Mouse (Mus musculus): Measurements from ENCODE around the gene Ikbkg. TPM values are rescaled to one million over a fixed set of nuclear protein-coding genes. Genes with fewer than 3 reads are reported as not detected.
"Not testable (repeated sequence)": the region's sequence is repeated elsewhere in the genome, so short reads cannot be mapped to it uniquely, and the experiment has no call there.

Gene Ikbkg
- total RNA-seq (2022), result 10 to 100 TPM; 47.2 to 59.1 (median 51.5) TPM

DNA sequence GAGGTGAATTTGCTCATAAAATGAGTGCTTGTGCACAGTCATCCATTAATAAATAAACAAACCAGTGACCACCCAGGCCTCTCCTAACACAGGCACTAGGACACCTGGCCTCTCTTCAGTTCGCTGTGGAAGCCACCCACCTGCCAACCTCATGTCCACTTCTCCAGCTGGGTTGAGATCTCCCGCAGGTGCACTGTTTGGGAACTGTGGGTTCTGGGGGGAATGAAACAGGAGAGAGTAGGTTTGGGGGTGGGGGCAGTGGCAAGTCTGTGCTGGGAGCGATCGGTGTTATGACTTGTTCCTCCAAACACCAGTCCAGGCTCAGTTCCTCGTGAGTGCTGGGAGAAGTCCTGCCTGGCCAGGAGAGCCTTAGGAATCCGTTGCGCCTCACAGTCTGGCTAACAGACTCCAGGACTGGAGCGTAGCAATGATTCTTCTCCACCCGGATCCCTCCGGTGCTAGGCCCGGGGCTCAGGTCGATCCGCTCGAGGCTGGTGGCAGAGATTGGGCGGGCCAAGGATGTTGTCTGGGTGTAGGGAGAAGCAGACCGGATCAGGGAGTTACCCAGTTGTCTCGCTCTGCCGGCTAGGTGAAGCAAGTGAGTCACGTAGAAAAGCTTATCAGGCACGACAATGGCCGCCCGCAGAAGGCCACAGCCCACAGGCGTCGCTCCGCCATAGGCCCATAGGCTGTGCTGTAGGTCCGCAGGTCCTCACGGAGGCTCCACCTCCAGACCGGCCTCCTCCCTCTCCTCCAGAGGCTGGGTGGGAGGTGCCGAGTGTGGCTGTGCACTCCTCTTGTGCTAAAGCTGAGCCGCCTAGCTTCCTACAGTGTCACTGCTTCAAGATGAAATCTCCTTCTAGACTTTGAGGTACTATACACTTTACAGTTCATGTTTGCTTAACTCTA is at the start of gene Ikbkg, which contains the start of gene Fam3a:
TSS of gene Ikbkg (plus strand) at position 756 of the 909 bp plus-strand sequence.
TSS of gene Fam3a (minus strand) at position 738 of the 909 bp plus-strand sequence.
- DNase-seq (ENCODE audit: low spot score in 2 of 2), result peak; percentile 52 to 83

DNA sequence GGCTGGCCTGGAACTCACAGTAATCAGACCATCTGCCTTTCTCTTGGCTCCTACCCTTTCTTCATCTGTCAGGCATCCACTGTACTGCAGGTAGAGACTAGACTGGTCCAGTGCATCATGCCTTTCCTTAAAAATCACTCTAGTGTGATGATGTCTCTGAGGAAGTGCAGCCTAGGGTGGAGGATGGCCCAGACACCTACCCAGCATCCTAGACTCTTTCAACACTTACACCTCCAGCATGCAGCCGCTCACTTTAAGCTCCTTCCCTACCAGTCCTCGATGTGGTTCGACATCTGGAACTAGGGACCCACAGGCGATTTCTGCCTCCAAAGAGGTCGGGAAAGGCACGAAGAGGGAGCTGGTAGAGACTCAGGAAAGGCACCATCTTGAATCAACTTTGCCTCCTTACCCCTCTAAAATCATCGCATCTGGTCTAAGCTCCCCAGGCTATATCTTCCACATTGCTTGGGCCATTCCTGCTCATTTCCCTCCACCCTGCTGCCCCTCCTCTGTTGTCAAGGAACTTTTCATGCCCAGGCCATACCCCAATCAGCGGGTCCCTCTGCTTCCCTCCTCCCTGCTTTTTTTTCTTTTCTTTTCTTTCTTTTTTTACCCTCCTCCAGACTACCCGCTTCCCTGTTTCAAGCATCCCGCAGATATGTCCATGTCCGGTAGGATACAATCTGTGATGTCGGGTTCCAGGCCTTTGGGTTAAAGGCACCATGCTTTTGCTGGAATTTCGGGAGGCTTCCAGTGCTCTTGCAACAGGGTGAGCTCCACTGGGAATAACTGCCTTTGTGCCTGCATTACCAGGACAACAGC is 40.2 kb upstream of the Ikbkg start:
- no peak for DNase-seq (ENCODE audit: low spot score in 2 of 2)

DNA sequence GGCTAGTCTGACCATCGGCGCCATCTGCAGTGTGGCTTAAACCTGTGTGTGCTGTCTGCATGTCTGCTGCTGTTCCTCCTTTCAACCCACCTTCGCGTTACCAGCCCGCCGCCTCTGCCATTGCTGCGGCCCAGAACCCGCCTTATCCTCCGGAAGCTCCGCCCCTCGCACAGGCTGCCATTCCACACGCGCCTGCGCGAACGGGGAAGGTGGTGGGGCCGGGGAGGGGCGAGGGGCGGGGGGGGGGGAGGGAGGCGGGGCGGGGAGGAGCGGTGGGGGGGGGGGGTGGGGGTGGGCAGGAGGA is 39.7 kb upstream of the Ikbkg start, which contains the start of gene Lage3:
TSS of gene Lage3 (minus strand) at position 152 of the 304 bp plus-strand sequence.
- DNase-seq (ENCODE audit: low spot score in 2 of 2), result peak; percentile 45 to 66

DNA sequence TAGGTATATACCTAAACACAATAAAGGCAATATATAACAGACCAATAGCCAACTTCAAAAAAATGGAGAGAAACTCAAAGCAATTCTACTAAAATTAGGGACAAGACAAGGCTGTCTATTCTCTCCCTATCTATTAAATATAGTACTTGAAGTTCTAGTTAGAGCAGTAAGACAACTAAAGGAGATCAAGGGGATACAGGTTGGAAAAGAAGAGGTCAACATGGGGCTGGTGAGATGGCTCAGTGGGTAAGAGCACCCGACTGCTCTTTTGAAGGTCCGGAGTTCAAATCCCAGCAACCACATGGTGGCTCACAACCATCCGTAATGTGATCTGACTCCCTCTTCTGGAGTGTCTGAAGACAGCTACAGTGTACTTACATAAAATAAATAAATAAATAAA is 36.0 kb upstream of the Ikbkg start:
- not testable (repeated sequence) for DNase-seq (ENCODE audit: low spot score in 2 of 2)

DNA sequence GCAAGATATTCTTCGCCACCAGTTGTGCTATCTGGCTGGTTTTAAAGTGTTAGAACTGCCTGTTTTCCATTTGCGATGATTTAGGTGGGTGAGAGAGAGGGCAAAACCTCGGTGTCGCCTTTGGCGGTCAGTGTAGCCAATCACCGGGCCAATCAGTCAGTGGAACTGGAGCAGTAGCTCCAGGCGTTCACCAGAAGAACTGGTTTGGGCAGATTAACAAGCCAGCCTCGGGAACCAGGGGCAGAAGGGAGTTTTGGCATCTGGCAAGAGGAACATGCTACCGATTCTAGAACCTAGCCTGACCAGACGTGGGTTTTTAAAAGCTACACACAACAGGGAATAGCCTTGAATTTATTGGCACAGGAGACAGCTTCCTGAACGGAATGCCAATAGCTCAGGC is 33.9 kb upstream of the Ikbkg start:
- DNase-seq (ENCODE audit: low spot score in 2 of 2), result no peak

DNA sequence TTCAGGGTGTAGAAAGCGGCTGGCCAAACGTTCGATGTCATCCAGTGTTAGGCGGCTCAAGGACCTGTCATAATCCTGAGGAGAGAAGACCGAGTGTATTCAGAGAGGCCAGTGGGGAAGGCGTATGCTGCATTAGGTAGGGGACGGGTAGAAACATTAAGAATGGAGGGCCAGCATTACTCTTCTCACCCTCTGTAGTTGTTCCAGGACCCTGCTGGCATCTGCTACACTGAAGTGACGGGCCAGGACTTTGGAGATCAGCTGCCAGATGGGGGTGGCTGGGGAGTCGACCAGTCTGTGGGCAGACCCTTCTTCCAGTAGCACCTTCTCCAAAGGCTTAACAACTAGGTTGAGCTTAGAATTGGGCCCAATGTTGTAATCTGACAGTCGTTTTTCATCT is 25.6 kb upstream of the Ikbkg start:
- no peak for DNase-seq (ENCODE audit: low spot score in 2 of 2)

DNA sequence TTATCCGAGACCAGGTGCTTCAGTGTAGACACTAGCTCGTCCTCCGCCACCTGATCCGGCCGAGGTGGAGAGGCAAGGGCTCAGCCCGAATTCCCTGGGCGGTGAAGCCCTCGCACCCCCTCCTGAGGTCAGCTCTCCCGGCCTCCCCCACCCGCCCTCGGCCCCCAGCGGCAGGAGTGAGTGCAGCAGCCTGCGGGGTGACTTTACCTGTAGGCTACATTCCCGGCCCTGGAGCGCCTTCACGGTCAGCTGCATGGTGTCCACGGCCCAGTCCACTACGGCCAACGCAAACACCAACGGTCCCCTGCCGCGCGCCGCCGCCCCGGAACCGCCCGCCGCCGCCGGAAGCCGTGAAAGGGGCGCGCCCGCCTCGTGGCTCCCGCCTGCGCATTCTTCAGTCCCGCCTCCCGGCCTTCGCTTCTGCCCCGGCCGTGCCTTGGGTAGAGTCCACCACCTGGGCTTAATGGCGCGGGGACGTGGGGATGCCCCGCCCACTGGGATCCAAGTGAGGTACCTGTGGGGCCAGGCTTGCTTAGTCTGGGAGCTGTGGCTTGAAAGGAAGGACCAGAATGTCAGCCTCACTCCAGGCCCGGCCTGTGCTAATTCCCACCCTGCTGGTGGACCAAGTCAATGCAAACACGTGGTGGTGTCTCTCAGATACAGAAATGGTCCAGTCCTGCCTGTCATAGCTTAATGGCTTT is 24.7 kb upstream of the Ikbkg start:
- peak in 1 of 2 experiments; percentile 25 for DNase-seq (ENCODE audit: low spot score in 2 of 2)

DNA sequence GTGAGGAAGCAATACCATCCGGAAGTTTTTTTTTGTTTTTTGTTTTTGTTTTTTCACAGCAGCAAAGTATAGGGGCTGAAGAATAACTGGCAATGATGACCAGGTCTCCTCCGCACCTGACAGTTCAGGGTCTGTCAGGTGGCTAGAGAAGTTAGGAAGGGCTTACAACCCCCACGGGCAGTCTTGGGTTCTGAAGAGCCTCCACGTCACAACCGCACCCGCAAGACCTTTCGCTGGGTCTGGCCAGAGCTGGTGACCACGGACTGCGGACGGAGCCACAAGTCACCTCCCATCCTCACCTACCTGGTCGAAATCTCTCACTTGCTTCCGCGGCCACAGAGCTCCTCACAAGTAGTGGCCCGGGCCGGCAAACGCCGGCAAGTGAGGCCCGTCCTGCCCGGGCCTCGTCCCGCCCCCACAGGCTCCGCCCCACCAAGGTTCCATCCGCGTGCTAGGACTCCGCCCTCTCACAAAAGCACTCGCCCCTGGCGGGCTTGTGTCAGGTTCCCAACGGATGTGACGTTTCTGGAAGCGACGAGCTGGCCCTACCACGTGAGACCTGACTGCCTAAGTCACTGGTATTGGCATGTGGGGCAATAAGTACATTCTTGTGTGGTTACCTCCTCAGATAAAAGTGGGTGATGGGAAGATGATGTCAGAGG is 20.1 kb upstream of the Ikbkg start, which contains the start of the genes Ubl4a and Slc10a3:
TSS of gene Ubl4a (minus strand) at position 331 of the 662 bp plus-strand sequence.
TSS of gene Slc10a3 (minus strand) at position 462 of the 662 bp plus-strand sequence.
- peak; percentile 57 to 83 for DNase-seq (ENCODE audit: low spot score in 2 of 2)

DNA sequence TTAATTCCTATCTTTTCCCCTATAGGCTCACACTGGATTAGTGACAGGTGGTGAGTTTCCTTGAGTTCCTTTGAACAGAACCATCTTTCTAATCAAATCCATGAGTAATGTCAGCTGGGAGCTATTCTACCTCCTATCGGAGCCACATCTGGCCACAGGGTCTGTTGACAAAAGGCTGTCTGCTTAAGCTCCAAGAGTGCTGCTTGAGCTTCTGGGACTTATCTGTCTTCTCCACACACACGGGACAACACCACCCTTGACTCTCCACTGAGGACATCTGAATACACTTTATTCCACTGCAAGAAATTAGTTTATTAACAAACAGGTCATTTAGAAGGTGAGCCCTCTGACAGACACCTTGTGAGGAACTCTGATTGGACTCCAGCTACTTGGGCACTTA is 8.6 kb upstream of the Ikbkg start:
- DNase-seq (ENCODE audit: low spot score in 2 of 2), result no peak

DNA sequence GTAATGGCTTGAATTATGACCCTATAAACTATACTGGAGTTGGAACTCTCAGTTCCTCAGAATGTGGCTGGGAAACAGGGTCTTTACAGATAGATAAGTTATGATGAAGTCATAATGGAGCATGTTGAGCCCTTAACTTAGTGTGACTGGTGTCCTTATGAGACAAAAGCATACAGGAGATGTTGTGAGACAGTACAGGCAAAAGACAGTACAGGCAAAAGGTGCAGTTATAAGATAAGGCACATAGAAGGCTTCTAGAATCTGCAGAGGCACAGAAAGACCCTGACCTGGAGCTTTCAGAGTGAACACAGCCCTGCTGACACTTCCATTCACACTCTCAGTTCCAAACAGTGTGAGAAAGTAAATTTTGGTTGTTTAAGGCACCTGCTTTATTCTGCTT is 4.9 kb upstream of the Ikbkg start:
- no peak for DNase-seq (ENCODE audit: low spot score in 2 of 2)

DNA sequence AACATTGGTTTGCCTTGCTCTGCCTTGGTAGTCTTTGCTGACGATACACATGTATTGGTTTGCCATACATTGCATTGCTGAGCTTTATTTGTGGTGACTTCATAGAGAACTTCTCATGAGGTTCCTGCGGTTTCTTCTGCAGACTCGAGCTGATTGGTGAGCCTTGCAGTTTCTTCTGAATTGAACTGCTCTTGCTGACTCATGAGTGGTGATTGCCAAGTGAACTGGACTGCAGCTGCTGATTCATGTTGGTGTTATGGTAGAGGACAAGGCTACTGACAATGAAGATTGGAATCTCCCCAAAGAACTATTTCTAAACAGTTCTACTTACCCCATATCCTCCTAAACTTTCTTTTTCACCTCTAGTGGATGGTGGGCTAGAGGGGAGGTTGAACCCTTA is 7.0 kb downstream of the Ikbkg start:
- DNase-seq (ENCODE audit: low spot score in 2 of 2), result no peak

DNA sequence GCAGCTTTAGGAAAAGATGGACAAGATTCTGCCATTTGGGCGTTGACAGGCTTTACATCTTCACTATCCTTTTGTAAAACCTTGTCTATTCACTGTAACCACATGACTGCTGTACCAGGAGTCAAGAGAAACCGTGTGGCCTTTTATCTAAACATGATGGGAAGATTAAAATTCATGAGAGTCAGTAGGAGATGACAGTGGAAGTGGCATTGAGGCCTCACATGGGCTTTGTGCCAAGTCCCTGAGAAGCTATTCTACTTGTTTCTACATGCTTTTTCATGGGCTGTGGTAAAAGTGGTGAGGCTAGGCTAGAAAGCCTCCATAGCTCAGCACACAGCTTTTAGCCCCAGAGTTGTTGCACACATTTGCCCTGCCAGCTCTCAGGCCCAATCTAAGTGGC is 15.2 kb downstream of the Ikbkg start:
- DNase-seq (ENCODE audit: low spot score in 2 of 2), result no peak

DNA sequence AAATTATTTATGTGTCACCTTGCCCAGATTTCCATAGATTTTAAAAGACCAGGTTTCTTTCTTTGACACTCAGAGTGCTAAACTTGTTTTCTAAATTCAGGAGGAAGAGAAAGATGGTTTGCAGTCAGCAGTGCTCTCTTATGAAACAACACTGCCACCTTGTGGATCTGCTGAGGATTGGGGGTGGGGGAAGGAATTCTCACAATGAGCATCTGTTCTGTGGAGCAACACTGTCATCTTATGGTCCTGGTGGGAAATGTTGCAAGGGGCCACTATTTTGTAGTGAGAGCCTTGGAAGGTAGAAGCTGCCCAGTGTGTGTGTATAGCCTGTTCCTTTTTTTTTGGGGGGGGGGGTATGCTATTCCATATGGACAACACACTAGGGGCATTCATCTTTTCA is 20.3 kb downstream of the Ikbkg start:
- DNase-seq (ENCODE audit: low spot score in 2 of 2), result peak; percentile 21 to 42

DNA sequence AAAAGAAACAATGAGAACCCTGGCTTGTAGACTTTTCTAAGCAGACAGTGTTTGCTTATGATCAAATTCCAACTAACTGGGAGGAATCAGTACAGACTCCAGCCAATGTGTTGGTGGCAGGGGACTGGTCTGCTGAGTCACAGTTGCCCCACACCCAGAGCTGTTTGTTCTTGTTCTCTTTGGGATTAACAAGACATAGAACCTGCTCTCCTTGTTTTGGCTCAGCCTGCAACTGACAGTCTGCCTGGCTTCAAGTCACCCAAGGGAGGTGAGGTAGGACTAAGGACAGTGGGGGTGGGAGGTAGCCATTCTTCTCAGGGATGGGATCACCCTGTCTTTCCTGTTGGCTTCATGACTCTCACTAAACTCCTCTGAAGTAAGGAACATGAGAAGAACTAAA is 31.4 kb downstream of the Ikbkg start:
- DNase-seq (ENCODE audit: low spot score in 2 of 2), result no peak

DNA sequence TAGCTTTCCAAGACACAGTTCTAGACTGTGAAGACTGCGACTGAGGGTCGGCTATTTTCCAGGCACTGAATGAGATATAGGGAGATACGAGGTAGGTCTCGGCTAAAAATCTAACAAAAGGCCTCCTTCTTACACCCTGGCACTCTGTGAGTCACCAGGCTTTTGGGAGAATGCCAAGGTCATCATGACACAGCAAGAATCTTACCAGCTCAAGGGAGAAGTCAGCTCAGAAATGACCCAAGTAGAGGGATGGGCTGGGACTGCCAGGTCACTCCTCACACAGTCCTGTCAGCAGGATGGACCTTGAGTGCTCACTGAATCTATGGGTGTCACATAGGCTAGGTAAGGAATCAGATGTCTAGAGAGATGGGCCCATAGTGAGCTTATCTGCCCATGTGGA is 32.1 kb downstream of the Ikbkg start:
- DNase-seq (ENCODE audit: low spot score in 2 of 2), result no peak

DNA sequence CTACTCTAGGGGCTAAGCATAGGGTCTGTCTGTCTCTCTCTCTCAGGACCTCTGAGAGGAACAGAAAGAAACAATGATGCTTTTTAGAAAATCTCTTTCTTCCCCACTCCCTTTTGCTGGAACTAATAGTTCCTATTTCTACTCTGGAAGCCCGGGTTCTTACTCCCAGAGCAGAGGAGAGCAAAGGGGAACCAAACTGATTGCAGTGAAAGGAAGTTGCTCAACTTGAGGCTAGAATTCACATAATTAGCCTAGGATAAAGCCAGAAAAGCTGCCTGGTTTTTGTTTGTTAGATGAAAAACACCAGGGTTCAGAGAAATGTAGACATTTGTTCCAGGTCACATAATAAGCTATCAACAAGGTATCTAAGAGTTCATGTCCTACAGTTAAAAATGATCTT is 33.2 kb downstream of the Ikbkg start:
- DNase-seq (ENCODE audit: low spot score in 2 of 2), result no peak

DNA sequence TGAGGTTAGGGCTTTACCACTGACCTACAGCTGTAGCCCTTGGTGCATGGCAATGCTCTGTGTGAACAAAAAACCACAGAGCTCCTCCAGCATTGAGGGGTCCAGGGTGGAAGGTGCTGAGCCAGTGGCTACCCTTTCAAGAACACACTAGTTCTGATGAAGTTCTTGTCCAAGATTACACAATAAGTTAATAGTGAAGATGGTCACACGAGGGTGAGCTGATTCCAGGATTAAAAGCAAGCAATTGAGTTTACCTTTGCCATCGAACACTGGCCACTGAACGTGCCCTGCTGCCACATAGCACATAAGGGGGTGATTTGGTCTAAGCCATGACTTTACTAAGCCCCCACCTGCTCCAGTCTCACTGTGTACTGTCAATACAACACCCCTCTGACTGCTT is 34.0 kb downstream of the Ikbkg start:
- DNase-seq (ENCODE audit: low spot score in 2 of 2), result no peak

DNA sequence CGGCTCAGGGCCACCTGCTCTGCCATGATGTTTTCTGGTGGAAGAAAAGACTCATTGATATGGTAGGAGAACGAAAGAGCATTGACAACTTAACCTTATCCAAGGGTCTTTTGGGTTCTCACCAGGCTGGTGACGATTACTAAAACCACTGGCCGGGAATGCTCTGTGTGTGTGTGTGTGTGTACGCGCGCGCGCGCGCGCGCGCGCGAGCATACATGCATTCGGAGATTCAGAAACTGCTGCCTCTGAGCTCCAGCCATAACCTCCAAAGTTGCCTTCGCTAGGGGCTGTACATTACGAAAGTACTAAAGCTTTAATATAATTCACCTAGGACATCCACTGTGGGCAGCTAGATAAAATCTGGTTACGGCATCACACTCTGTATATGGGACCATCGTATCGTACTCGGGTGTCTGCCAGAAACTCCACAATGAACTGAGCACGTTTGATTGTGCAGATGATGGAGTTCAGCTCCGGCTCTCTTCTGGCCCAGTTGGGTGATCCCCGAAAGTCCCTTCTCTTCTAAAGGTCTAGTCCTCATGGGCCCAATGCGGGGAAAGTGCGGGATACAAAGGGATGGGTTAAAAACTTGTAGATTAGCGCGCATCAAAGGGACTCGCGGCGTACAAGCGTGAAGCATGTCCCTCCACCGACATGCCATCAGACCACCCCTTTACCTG is 35.2 kb downstream of the Ikbkg start:
- no peak for DNase-seq (ENCODE audit: low spot score in 2 of 2)

DNA sequence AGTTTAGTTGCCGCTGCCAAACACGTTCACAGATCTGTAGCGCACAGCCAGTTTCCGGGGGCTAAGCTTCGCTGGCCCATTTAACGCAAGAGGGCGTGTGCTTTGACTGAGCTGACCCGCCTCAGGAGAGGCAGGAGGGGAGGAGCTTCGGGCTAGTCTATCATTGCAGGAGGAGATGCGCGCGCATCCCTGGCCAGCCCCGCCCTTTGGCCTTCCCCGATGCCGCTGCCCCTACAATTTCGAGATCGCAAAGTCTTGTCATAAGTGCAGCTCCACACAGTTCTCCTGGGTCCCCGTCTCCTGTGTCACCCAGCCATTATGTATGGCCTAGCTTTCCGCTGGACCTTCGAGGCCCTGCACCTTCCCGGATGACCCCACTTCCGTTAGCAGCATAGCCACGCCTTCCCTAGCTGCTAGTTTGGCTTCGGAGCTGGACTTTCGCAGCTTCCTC is 35.8 kb downstream of the Ikbkg start, which contains the start of gene G6pdx:
TSS of gene G6pdx (minus strand) at position 369 of the 451 bp plus-strand sequence.
- DNase-seq (ENCODE audit: low spot score in 2 of 2), result peak; percentile 69 to 87

DNA sequence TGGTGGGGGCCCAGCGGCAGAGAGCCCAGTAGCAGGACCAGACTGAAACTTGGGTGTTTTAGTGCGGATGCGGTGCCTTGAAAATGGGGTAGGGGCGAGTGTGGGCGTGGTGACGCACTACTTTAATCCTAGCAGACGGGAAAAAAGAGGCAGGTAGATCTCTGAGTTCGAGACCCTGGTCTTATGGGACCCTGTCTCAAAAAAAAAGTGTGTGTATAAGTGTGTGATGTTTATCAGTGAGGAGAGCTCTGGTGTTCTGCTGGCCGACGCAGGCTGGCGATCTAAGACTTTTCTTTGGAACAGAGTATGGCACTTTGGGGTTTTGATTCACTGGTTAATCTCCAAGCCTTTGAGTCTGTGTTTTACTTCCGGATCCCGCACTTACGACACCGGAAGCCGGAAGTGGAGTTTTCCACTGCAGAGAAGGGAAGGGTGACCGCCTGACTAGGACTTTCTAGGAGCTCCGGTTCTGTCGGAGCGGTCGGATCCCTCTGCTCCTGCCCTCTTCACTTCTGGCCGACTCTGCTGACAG is 36.3 kb downstream of the Ikbkg start:
- DNase-seq (ENCODE audit: low spot score in 2 of 2), result peak; percentile 54 to 59

All from left cerebral cortex, adult 8-10 months (tissue).